Mouse (Mus musculus): ENCODE measurements around the gene Brat1. TPM values are rescaled to one million over a fixed set of nuclear protein-coding genes. Genes with fewer than 3 reads are reported as not detected.

The Brat1 gene
- total and polyA plus RNA-seq, 2 experiments = 5.5 to 14.4 TPM

- peaks cover 3% of the 10 kb centered on the region; the same call in 1 of the 2 replicates for H3K36me3 ChIP-seq (ENCODE audit: control insufficient read depth, insufficient read depth, low read length)
- H3K4me3 ChIP-seq (ENCODE audit: insufficient read depth, low read depth, low read length) = no peak overlapping the region
- H3K27me3 ChIP-seq (ENCODE audit: control insufficient read depth, insufficient read depth, low read length) = no peaks in the 10 kb centered on the region
- no peak overlapping the region for H3K27ac ChIP-seq (replicated peaks; ENCODE audit: insufficient read depth, low read depth, low read length)
- TF ChIP-seq POLR2A (IDR thresholded peaks at IDR 0.05; ENCODE audit: extremely low read depth, insufficient read depth, low read length) (no peak), CTCF (IDR thresholded peaks at IDR 0.05; ENCODE audit: low read depth, low read length) (peak; percentile 62)
- peaks cover 3% of the 10 kb centered on the region; the same call in 1 of the 2 replicates for H3K4me1 ChIP-seq (ENCODE audit: control insufficient read depth, insufficient read depth, low read length)
- 97% methylated on average over 3 of the region's 3 CpGs for WGBS
- no peak for DNase-seq (ENCODE audit: extremely low read depth, low read depth, low spot score)
- no peaks in the 10 kb centered on the region for H3K79me2 ChIP-seq (ENCODE audit: control insufficient read depth, insufficient read depth, low read length)
- no peak overlapping the region for H3K9ac ChIP-seq (ENCODE audit: low read depth, low read length)
These were observed 47.8 kb downstream of the Brat1 start for GRCm38 (mm10) chr5:140752639-140753038.

DNA sequence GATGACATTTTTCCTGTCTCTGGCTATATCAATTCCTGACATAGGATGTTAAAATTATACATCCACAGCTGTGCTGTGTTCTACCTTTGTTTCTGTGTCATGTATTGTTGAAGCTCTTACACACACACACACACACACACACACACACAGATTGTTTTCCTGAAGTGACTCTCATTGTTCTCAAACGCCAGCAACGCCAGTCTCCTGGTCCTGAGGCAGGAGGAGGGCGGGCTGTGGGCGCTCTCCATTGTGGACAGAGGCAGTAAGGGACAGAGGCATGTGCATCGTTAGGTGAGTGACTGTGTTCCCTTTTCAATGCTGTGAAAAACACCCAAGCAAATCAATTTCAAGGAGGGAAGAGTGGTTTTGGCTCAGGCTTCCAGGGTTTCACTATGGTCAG, 48.4 kb downstream of the Brat1 start:
- Histone ChIP-seq H3K9ac (ENCODE audit: low read depth, low read length) (no peak overlapping the region), H3K27me3 (ENCODE audit: control insufficient read depth, insufficient read depth, low read length) (no peaks in the 10 kb centered on the region), H3K79me2 (ENCODE audit: control insufficient read depth, insufficient read depth, low read length) (no peaks in the 10 kb centered on the region), H3K4me3 (ENCODE audit: insufficient read depth, low read depth, low read length) (no peak overlapping the region), H3K27ac (replicated peaks; ENCODE audit: insufficient read depth, low read depth, low read length) (no peak overlapping the region), H3K4me1 (ENCODE audit: control insufficient read depth, insufficient read depth, low read length) (peaks cover 3% of the 10 kb centered on the region; the same call in 1 of the 2 replicates), H3K36me3 (ENCODE audit: control insufficient read depth, insufficient read depth, low read length) (peaks cover 4% of the 10 kb centered on the region; the same call in 1 of the 2 replicates)
- 70% methylated on average over 5 of the region's 5 CpGs for WGBS
- no peak for DNase-seq (ENCODE audit: extremely low read depth, low read depth, low spot score)
- TF ChIP-seq POLR2A (IDR thresholded peaks at IDR 0.05; ENCODE audit: extremely low read depth, insufficient read depth, low read length) (no peak), CTCF (IDR thresholded peaks at IDR 0.05; ENCODE audit: low read depth, low read length) (no peak)

GRCm38 (mm10) chr5:140758864-140759263, 54.1 kb downstream of the Brat1 start:
- no peak for DNase-seq (ENCODE audit: extremely low read depth, low read depth, low spot score)
- H3K27me3 ChIP-seq (ENCODE audit: control insufficient read depth, insufficient read depth, low read length) = no peaks in the 10 kb centered on the region
- peaks cover 18% of the 10 kb centered on the region for H3K36me3 ChIP-seq (ENCODE audit: control insufficient read depth, insufficient read depth, low read length)
- no peak overlapping the region for H3K4me3 ChIP-seq (ENCODE audit: insufficient read depth, low read depth, low read length)
- no peak overlapping the region for H3K9ac ChIP-seq (ENCODE audit: low read depth, low read length)
- no peaks in the 10 kb centered on the region for H3K79me2 ChIP-seq (ENCODE audit: control insufficient read depth, insufficient read depth, low read length)
- H3K27ac ChIP-seq (replicated peaks; ENCODE audit: insufficient read depth, low read depth, low read length) = no peak overlapping the region
- H3K4me1 ChIP-seq (ENCODE audit: control insufficient read depth, insufficient read depth, low read length) = no peaks in the 10 kb centered on the region
- 91% methylated on average over 8 of the region's 8 CpGs for WGBS
- TF ChIP-seq POLR2A (IDR thresholded peaks at IDR 0.05; ENCODE audit: extremely low read depth, insufficient read depth, low read length) = no peak

- H3K36me3 ChIP-seq (ENCODE audit: control insufficient read depth, insufficient read depth, low read length) = peaks cover 16% of the 10 kb centered on the region
- no peak for DNase-seq (ENCODE audit: extremely low read depth, low read depth, low spot score)
- H3K79me2 ChIP-seq (ENCODE audit: control insufficient read depth, insufficient read depth, low read length) = no peaks in the 10 kb centered on the region
- no peak overlapping the region for H3K27ac ChIP-seq (replicated peaks; ENCODE audit: insufficient read depth, low read depth, low read length)
- peaks cover 11% of the 10 kb centered on the region; the same call in 1 of the 2 replicates for H3K4me1 ChIP-seq (ENCODE audit: control insufficient read depth, insufficient read depth, low read length)
- H3K4me3 ChIP-seq (ENCODE audit: insufficient read depth, low read depth, low read length) = no peak overlapping the region
- no peaks in the 10 kb centered on the region for H3K27me3 ChIP-seq (ENCODE audit: control insufficient read depth, insufficient read depth, low read length)
- no peak for TF ChIP-seq POLR2A (IDR thresholded peaks at IDR 0.05; ENCODE audit: extremely low read depth, insufficient read depth, low read length)
- no peak for TF ChIP-seq CTCF (IDR thresholded peaks at IDR 0.05; ENCODE audit: low read depth, low read length)
- no peak overlapping the region for H3K9ac ChIP-seq (ENCODE audit: low read depth, low read length)
- WGBS = 79% methylated on average over 4 of the region's 4 CpGs
These were observed 57.7 kb downstream of the Brat1 start for GRCm38 (mm10) chr5:140762540-140762939.

GRCm38 (mm10) chr5:140764921-140765613, 60.3 kb downstream of the Brat1 start:
- H3K36me3 ChIP-seq (ENCODE audit: control insufficient read depth, insufficient read depth, low read length) = peaks cover 8% of the 10 kb centered on the region
- no peak overlapping the region for H3K4me3 ChIP-seq (ENCODE audit: insufficient read depth, low read depth, low read length)
- TF ChIP-seq CTCF (IDR thresholded peaks at IDR 0.05; ENCODE audit: low read depth, low read length) (no peak), POLR2A (IDR thresholded peaks at IDR 0.05; ENCODE audit: extremely low read depth, insufficient read depth, low read length) (no peak)
- 74% methylated on average over 6 of the region's 6 CpGs for WGBS
- no peak overlapping the region for H3K9ac ChIP-seq (ENCODE audit: low read depth, low read length)
- peak; percentile 56 for DNase-seq (ENCODE audit: extremely low read depth, low read depth, low spot score)
- H3K27me3 ChIP-seq (ENCODE audit: control insufficient read depth, insufficient read depth, low read length) = no peaks in the 10 kb centered on the region
- H3K27ac ChIP-seq (replicated peaks; ENCODE audit: insufficient read depth, low read depth, low read length) = peak overlapping the region; percentile 58
- no peaks in the 10 kb centered on the region for H3K79me2 ChIP-seq (ENCODE audit: control insufficient read depth, insufficient read depth, low read length)
- peaks cover 22% of the 10 kb centered on the region for H3K4me1 ChIP-seq (ENCODE audit: control insufficient read depth, insufficient read depth, low read length)

- peaks cover 22% of the 10 kb centered on the region for H3K4me1 ChIP-seq (ENCODE audit: control insufficient read depth, insufficient read depth, low read length)
These were observed 61.8 kb downstream of the Brat1 start for GRCm38 (mm10) chr5:140766566-140766965.

More at GRCm38 (mm10) chr5:140766566-140766965, 61.8 kb downstream of the Brat1 start:
- H3K79me2 ChIP-seq (ENCODE audit: control insufficient read depth, insufficient read depth, low read length) = peaks cover 5% of the 10 kb centered on the region; the same call in 1 of the 2 replicates
- DNase-seq (ENCODE audit: extremely low read depth, low read depth, low spot score) = peak; percentile 71
- peaks cover under 1% of the 10 kb centered on the region; the same call in 1 of the 2 replicates for H3K36me3 ChIP-seq (ENCODE audit: control insufficient read depth, insufficient read depth, low read length)
- 21% methylated on average over 4 of the region's 4 CpGs for WGBS
- no peak overlapping the region for H3K4me3 ChIP-seq (ENCODE audit: insufficient read depth, low read depth, low read length)
- TF ChIP-seq CTCF (IDR thresholded peaks at IDR 0.05; ENCODE audit: low read depth, low read length) = no peak
- TF ChIP-seq POLR2A (IDR thresholded peaks at IDR 0.05; ENCODE audit: extremely low read depth, insufficient read depth, low read length) = no peak
- H3K27me3 ChIP-seq (ENCODE audit: control insufficient read depth, insufficient read depth, low read length) = no peaks in the 10 kb centered on the region
- peak overlapping the region; percentile 3 for H3K27ac ChIP-seq (replicated peaks; ENCODE audit: insufficient read depth, low read depth, low read length)
- no peak overlapping the region for H3K9ac ChIP-seq (ENCODE audit: low read depth, low read length)

Measured in liver, adult 2 months (tissue).